Comparison of ENCODE assay signal across 21 mouse cellular contexts in genomic region chr13:20330954-20331353, GRCm38 (mm10).
DNase-seq lines count a peak whose midpoint lies in the region; ATAC-seq and TF ChIP-seq lines count a peak whose summit lies in the region.
"Had no signal": no experiment of that assay in that cellular context is flagged by ENCODE, and none has a peak within 500 bp of the region (broad histone marks: within the 10 kb centered on the region; RNA-seq: fewer than 3 reads in every experiment).

No protein-coding gene starts in this region.

- H3K4me1 ChIP-seq in hindbrain, embryonic 14.5 days (replicated peaks; ENCODE audit: control insufficient read depth, insufficient read depth, low read length): peaks cover 3% of the 10 kb centered on the region; the same call in 1 of the 2 replicates
- no peaks in the 10 kb centered on the region for H3K4me1 ChIP-seq in hindbrain, embryonic 11.5 days (replicated peaks; ENCODE audit: control insufficient read depth, insufficient read depth, low read length)
- H3K4me1 ChIP-seq: forebrain, embryonic 10.5 days; lung, embryonic 15.5 days had no signal

- H3K9ac ChIP-seq in hindbrain, embryonic 14.5 days: no peak overlapping the region
- H3K9ac ChIP-seq in hindbrain, embryonic 11.5 days (ENCODE audit: low read depth, low read length): no peak overlapping the region
- H3K9ac ChIP-seq: liver, embryonic 14.5 days; lung, embryonic 15.5 days; midbrain, embryonic 12.5 days had no signal

- WGBS in hindbrain, embryonic 14.5 days: 85% methylated on average over 7 of the region's 7 CpGs
- WGBS in hindbrain, embryonic 11.5 days: 88% methylated on average over 7 of the region's 7 CpGs

- TF ChIP-seq CTCF in brain, embryonic 14.5 days (IDR thresholded peaks at IDR 0.05; ENCODE audit: borderline replicate concordance, extremely low read depth, insufficient read depth, insufficient read length): no peak

- ATAC-seq in hindbrain, embryonic 14.5 days (ENCODE audit: low FRiP score): peak; percentile 53; the same call in 1 of the 2 replicates
- ATAC-seq in hindbrain, embryonic 11.5 days (ENCODE audit: low FRiP score): no peak
- ATAC-seq: activated CD4-positive, CD25-positive, alpha-beta regulatory T cell, adult 4 months; CD4-positive, CD25-positive, alpha-beta regulatory T cell, adult 4 months; Patski had no signal

- no peaks in the 10 kb centered on the region for H3K27me3 ChIP-seq in hindbrain, embryonic 14.5 days (ENCODE audit: control insufficient read depth, insufficient read depth, low read length)
- no peaks in the 10 kb centered on the region for H3K27me3 ChIP-seq in hindbrain, embryonic 11.5 days (ENCODE audit: control insufficient read depth, insufficient read depth, low read length)
- H3K27me3 ChIP-seq: lung, embryonic 15.5 days; midbrain, embryonic 12.5 days; Patski had no signal

- no peak overlapping the region for H3K4me2 ChIP-seq in hindbrain, embryonic 14.5 days (replicated peaks)
- no peak overlapping the region for H3K4me2 ChIP-seq in hindbrain, embryonic 11.5 days (replicated peaks; ENCODE audit: low read depth, low read length)
- H3K4me2 ChIP-seq: lung, embryonic 15.5 days; midbrain, embryonic 12.5 days had no signal

- H3K9me3 ChIP-seq in hindbrain, embryonic 14.5 days (ENCODE audit: control insufficient read depth, low read length): no peaks in the 10 kb centered on the region
- no peaks in the 10 kb centered on the region for H3K9me3 ChIP-seq in hindbrain, embryonic 11.5 days (ENCODE audit: control insufficient read depth, low read length)
- H3K9me3 ChIP-seq: forebrain, embryonic 10.5 days; lung, embryonic 15.5 days; midbrain, embryonic 12.5 days had no signal

- H3K4me3 ChIP-seq in hindbrain, embryonic 14.5 days (replicated peaks; ENCODE audit: low read length): no peak overlapping the region
- H3K4me3 ChIP-seq in hindbrain, embryonic 11.5 days (ENCODE audit: low read depth, low read length): no peak overlapping the region
- H3K4me3 ChIP-seq: forebrain, embryonic 10.5 days; lung, embryonic 15.5 days; midbrain, embryonic 12.5 days; myocyte had no signal

- peak; percentile 64 to 65 for DNase-seq in cerebellum, postnatal 14 days
- DNase-seq in cerebellum, adult 11 months: no peak
- DNase-seq in hindbrain, embryonic 14.5 days (ENCODE audit: low spot score): no peak
- DNase-seq in hindbrain, embryonic 11.5 days (ENCODE audit: low spot score): no peak
- DNase-seq in brain, embryonic 14.5 days (ENCODE audit: low read depth): peak; percentile 49
- peak; percentile 29 for DNase-seq in thymus, postnatal 14 days
- DNase-seq in ovary, postnatal 10 days (ENCODE audit: low spot score): no peak
- DNase-seq: adrenal gland, postnatal 10 days; cerebellum, adult 11-12 months; gastrocnemius, postnatal 25 days; kidney, adult 18-20 months; right cerebral cortex, adult 18-20 months had no signal

- TF ChIP-seq POLR2A in brain, embryonic 14.5 days (IDR thresholded peaks at IDR 0.05; ENCODE audit: borderline replicate concordance, extremely low read depth, insufficient read depth, insufficient read length, poor library complexity, severe bottlenecking): no peak

- no peaks in the 10 kb centered on the region for H3K36me3 ChIP-seq in hindbrain, embryonic 14.5 days (replicated peaks; ENCODE audit: control insufficient read depth, insufficient read depth)
- H3K36me3 ChIP-seq in hindbrain, embryonic 11.5 days (ENCODE audit: control insufficient read depth, insufficient read depth, low read length): no peaks in the 10 kb centered on the region
- H3K36me3 ChIP-seq: forebrain, embryonic 10.5 days; lung, embryonic 15.5 days; midbrain, embryonic 12.5 days had no signal

- H3K27ac ChIP-seq in hindbrain, embryonic 14.5 days: no peak overlapping the region
- no peak overlapping the region for H3K27ac ChIP-seq in hindbrain, embryonic 11.5 days (ENCODE audit: low read depth, low read length)
- H3K27ac ChIP-seq: forebrain, embryonic 10.5 days; kidney, postnatal 0 days; liver, embryonic 14.5 days; lung, embryonic 15.5 days; midbrain, embryonic 12.5 days had no signal

Comparison
In these comparisons a context has a peak if more than half of its experiments do, and no peak if none do; other contexts are left out.
1. DNase-seq: peak in cerebellum, postnatal 14 days (2 of 2), brain, embryonic 14.5 days (single experiment) and thymus, postnatal 14 days (single experiment); none in cerebellum, adult 11 months (single experiment), hindbrain, embryonic 14.5 days (single experiment), hindbrain, embryonic 11.5 days (single experiment) and ovary, postnatal 10 days (single experiment).